Mouse (Mus musculus) ovary, postnatal 36 days (tissue): Measurements from ENCODE around the gene Uhrf1bp1l.
"Not testable (repeated sequence)": the region's sequence is repeated elsewhere in the genome, so short reads cannot be mapped to it uniquely, and the experiment has no call there.

Source experiments
- DNase-seq: peaks from one replicate; pipeline ENCODE4 v3.0.0; 2022; ENCODE audit warnings: low spot score, mixed read lengths

The Uhrf1bp1l gene

GRCm38 (mm10) chr10:89744871-89745665 lies at the start of gene Uhrf1bp1l:
Gene Uhrf1bp1l (plus strand): TSS chr10:89744991.
- DNase-seq, result peak; percentile 91

DNA sequence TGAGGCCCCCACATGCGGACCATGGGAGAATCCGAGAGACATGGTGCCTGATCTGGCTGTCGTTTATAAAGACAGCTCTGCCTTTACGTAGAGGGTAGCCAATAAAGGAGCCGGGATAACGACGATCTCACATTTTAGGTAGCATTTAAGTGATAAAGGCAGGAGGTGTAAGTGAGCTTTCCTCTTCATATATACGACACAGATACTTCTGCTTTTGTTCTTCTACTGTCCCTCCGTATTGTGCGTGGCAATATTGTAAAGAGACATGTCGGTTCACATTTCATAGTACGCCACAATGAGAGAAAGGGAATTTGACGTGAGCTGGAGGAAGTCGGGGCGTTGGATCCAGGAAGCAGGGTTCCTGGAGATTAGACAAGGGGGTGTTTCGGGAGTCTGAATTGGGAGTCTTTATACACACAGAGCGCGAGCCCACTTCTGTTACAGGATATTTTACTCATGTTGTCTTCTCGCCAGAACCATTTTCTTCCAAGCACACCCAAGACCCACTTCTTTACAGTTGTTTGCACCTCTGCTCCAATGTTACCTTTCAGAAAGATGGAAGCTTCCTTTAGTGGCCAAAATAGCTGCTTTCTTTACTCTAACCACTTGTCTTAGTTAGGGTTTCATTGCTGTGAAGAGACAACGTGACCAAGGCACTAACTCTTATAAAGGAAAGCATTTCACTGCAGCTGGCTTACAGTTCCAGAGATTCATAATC lies 49.4 kb upstream of the Uhrf1bp1l start:
- DNase-seq, result no peak

DNA sequence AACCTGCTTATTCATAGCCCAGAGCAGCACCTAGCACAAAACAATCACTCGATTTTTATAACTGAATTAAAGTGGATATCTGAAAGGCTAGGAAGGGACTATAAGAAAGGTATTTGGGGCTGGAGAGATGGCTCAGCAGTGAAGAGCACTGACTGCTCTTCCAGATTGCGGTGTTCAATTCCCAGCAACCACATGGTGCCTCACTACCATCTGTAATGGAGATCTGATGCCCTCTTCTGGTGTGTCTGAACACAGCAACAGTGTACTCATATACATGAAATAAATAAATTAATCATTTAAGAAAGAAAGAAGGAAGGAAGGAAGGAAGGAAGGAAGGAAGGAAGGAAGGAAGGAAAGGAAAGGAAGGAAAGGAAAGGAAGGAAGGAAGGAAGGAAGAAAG lies 48.5 kb upstream of the Uhrf1bp1l start:
- not testable (repeated sequence) for DNase-seq

DNA sequence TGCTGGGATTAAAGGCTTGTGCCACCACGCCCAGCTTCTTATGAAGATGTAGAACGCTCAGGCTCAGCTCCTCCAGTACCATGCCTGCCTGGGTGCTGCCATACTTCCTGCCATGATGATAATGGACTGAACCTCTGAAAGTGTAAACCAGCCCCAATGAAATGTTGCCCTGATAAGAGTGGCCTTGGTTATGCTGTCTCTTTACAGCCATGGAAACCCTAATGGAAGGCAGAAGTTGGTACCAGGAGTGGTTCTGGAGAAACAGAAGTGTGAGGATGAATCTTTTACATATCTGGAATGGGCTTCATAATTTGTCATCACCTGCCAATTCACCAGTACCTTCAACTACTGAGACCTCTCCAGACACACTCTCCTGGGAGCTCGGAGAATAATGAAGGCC lies 46.8 kb upstream of the Uhrf1bp1l start:
- no peak for DNase-seq

DNA sequence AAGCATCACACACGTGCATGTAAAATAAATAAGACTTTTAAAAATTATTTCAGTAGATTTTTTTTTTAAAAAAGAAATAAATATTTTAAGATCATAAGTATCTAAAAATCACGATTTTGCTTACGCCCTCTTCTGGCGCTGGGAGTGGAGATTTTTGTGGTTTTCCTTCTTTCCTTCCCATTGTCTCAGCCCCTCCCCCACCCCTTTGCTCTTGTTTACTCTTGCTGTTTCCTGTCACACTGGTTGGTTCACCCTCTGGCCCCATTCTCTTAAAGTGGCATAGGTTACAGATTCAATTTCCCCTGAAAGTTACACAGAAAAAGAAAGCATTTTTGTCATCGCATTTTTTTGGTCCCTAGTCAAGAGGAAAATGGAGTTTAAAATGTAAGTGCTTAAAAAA lies 41.7 kb upstream of the Uhrf1bp1l start:
- no peak for DNase-seq

- DNase-seq, result no peak
Observed at GRCm38 (mm10) chr10:89707397-89707796, 37.4 kb upstream of the Uhrf1bp1l start.

DNA sequence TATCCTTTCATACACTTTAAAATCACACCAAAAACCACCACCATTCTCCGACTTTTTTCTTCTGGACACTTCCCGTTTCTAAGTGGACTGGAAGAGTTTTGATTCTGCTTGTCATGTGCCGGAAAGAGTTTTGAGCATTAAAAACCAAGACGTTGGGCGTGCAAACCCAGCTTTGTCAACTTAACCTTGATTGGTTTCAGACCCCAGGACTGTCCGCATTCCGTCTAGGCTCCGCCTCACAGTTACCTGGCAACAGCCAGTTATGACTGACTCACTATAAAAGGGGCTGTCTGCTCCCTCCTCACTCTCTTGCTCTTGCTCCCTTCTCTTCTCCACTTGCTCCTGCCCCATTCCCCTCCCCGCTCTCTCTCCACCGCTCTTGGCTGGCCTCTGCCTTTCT lies 36.1 kb upstream of the Uhrf1bp1l start:
- DNase-seq, result no peak

DNA sequence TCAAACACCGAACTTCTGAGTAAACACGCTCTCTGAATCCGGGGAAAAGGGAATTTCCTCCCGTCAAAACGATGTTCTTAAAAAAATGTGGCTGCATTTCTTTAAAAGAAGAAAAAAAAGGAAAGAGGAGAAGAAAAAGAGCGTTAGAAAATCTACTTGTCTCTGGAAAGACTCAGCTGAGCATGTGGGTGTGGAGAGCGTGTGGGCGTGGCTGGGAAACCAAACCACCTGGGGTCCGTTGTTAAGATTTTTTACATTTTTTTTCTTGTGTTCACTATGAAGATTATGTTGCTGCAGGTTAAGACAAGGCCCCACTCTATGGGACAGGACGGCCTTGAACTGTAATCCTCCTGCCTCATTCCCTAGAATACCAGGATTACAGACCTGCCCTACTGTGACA lies 29.9 kb upstream of the Uhrf1bp1l start:
- DNase-seq, result no peak

DNA sequence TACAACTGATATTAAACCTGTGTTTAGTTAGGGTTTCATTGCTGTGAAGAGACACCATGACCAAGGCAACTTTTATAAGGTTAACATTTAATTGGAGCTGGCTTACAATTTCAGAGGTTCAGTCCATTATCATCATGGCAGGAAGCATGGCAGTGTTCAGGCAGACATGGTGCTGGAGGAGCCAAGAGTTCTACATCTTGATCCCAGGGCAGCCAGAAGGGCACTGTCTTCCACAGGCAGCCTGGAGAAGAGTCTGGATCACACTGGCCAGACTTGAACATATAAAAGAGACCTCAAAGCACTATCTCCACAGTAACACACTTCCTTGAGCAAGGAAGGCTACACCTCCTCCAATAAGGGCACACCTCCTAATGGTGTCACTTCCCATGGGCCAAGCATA lies 24.5 kb upstream of the Uhrf1bp1l start:
- DNase-seq, result no peak

DNA sequence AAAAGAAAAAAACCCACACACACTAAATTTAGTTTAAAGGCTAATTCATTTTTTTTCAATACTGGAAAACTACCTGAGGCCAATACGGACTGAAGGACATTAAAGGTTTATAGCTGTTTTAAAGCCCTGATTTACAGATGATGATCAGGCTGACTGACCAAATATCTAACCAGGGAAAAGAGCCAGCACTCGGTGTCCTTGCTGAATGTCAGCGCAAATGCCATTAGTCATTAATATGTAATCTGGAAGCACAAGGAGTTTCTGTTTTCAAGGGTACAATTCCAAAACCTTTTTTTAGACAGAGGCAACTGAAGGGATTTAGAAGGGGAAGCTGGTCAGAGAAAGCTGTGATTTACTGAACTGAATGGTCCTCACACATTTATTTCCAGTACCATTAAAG lies 24.0 kb upstream of the Uhrf1bp1l start:
- no peak for DNase-seq

DNA sequence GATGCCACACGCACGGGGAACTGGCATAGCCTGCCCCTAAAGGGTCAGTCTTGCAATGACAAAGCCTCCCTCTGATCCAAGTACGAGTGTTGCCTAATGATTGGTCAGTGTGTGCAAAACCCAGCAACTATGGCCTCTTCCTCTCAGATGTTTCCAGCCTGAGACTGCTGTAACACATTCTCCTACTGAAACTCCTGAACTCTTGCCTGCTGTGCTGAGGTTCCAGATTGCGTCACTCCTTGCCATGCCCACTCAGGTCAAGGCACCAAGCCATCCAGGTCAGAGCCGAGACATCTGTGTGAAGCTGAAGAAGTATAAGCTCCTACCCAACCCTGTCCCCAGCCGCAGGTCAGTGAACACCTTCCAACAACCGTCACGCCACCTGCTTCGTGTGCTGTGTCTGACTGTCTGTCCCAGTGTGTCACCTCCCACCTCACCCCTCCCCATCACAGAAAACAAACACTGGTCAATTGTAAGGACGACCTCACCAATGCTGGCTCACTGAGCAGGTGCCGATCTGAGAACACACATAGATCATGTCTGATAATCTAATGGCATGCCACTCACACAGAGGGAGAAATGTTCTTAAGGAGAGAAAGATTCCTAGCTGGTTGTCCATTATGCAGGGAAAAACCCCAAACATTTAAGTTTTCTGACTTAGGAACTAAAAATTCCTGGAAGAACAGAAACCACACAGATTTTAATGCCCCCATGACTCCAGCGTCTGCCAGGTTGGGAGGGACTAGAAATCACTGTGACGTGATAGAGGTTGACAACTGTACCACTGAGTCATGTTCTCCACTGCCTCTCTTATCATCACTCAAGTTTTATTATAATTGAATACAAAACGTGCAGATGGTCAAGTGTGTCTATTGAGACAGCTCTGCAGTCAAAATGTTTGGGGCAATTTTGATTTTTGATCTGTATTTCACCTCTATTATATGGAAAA lies 22.3 kb upstream of the Uhrf1bp1l start:
- peak; percentile 19 for DNase-seq

- DNase-seq, result no peak
Observed at GRCm38 (mm10) chr10:89730386-89730785, 14.4 kb upstream of the Uhrf1bp1l start.

DNA sequence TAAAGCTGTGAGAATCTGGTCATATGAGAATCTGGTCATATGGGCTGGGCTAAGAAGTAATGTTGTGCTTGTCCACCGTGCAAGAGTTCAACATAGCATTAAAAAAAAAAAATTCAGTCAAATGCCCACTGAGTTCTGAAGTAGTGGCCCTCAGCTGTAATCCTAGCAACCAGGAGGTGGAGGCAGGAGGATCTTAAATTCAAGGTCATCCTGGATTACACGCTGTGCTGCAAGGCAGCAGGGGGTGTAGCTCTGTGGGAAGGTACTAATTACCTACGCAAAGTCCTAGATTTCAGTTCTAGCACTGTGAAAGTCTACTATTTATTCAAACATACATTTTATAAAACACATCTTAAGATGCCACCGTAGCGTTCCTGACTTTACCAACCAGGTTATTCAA lies 13.4 kb upstream of the Uhrf1bp1l start:
- DNase-seq, result no peak

DNA sequence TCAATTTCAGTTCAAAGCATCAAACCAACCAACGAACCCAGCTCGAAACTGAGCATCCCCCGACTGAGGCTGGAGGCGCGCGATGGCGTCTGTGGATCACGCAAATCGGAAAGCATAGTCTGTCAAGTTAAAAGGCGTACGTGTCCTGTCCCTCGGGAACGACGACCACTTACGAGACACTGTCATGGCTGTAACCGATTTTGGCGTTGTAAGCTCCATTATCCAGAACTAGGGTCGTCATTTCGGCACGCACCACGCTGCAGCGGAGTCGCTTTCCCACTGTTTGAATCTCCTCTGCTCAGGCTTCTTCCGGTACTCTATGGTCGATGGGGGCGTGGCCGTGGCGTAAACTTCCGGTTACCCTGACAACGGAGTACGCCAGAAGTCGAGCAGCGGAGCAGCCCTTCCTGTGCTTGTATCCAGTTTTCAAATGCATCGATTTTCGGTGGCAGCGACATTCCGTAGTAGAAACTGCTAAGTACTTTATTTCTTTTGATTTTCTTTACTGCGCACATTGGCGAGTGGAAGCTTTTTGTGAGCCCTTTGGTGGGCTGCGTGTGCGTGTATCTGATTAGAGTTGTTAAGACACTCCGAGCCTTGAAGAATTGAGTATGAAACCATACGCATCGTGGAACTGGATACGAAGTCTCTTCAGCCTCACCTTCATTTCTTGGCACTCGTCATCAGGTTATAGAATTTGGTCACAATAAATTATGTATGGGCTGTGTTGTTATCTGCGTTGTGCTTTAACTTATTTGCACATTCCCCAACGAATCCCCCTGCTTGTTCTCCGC lies 12.6 kb upstream of the Uhrf1bp1l start, which contains the start of gene Actr6:
TSS of gene Actr6 (minus strand) at position 295 of the 794 bp plus-strand sequence.
- DNase-seq, result peak; percentile 90

GRCm38 (mm10) chr10:89737092-89737491 lies 7.7 kb upstream of the Uhrf1bp1l start:
- DNase-seq, result no peak

DNA sequence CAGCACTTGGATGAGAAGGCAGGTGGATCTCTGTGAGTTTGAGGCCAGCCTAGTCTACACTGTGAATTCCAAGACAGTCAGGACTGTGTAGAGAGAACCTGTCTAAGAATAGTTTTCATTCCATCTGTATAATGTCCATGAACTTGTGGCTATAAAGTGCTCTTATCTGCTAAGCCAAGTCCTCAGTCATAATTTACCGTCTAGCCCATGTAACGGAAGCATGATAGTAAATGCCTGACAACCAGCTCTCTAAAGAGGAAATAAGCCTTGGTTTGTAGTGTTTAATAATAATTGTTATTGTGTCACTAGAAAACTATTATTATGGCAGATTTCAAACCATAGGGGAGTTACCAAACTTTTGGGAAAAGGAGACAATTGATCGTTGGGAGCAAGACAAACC lies 6.9 kb upstream of the Uhrf1bp1l start:
- DNase-seq, result no peak

DNA sequence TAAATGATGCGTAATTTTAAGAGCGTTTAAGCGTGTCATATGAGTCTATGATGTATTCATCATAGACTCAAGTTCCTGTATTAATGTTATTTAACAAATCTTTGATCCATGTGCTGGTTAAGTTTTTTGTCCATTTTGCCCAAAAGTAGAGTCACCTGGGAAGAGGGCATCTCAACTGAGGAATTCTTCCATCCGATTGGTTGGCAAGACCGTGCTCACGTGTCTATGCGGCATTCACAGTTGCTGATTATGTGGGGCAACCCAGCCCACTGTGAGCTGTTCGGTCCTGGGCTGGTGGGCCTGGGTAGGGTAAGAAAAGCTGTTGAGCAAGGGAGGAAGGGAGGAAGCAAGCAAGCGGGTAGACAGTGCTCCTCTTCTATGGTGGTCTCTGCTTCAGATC lies 6.4 kb upstream of the Uhrf1bp1l start:
- DNase-seq, result no peak

DNA sequence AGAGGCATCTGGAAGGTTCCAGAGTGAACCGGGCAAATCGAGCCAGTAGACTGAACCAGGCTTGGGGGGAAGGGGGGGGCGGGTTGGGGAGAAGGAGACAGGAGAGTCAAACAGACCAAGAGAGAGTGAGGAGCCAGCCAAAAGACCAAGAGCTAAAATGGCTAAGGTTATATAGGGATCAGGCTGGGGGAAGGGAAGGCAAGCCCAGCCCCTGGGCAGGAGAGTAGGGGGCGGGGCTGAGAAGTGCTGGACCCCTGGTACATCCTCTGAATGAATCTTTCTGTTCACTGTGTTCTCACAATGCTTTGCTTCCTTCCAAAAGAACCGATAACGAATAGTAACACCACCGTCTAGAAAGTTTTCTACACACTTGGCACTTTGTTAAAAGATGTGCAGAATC lies 5.1 kb upstream of the Uhrf1bp1l start:
- DNase-seq, result no peak

DNA sequence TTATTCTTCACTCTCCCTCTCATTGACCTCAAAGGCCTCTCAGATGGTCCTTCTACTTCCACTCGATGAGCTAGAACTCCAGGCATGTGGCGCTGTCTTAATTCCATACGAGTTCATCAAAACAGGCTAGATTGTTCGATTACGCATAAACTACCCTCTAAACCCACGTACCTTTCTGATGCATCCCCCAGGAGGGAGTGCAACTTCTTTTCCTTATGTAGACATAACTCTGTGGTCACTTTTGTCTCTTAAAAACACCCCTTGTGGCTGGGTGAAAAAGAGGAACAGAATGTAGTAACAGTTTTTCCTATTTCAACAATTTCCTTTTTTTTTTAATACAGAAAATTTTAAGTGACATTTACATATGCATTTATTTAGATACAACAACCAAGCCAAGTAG lies 3.8 kb upstream of the Uhrf1bp1l start:
- DNase-seq, result no peak

GRCm38 (mm10) chr10:89743266-89743665 lies 1.5 kb upstream of the Uhrf1bp1l start:
- DNase-seq, result no peak

DNA sequence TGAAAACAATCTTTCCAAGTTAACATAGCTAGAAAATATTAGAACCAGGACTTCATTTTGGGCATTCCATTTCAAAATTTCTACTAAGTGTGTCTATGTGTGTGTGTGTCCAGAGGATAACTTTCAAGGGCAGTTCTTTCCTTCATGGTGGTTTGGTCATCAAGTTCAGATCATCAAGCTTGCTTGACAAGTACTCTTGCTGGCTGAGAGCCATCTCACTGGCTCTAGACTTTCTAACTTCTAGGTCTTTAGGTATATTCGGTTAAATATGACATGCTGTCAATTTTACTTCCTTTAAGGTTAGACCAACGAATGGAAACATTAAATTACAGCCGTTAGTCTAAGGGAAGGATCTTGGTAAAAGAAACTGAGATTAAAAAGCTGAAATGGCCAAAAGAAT lies 450 bp upstream of the Uhrf1bp1l start:
- DNase-seq, result no peak

GRCm38 (mm10) chr10:89745666-89746020 lies 852 bp downstream of the Uhrf1bp1l start:
- DNase-seq, result no peak
